ENCODE assay signal across 25 mouse cellular contexts in the genomic region with DNA sequence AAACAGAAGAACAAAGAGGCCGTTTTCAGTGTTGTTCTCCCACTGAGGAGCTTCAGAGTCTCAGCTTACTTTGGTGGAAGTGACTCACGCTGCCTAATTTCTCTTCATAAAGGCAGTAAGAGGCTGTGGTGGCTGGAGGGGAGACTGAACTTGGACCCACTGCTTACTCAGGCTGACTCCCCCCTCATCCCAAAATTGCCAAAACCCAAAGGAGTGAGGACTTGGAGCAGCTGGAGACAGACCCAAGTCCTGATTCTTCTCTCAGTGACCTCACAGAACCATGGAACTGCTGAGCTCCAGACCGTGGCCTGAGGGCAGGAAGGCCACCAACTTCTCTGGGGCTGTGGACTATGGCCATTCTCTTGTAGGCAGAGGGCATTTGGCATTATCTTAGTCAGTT. TPM values are rescaled to one million over a fixed set of nuclear protein-coding genes. Genes with fewer than 3 reads are reported as not detected.
DNase-seq lines count a peak whose midpoint lies in the region; ATAC-seq and TF ChIP-seq lines count a peak whose summit lies in the region.
"Had no signal": no experiment of that assay in that cellular context is flagged by ENCODE, and none has a peak within 500 bp of the region (broad histone marks: within the 10 kb centered on the region; RNA-seq: fewer than 3 reads in every experiment).

No protein-coding gene starts in this region.

- no peaks in the 10 kb centered on the region for H3K9me3 ChIP-seq in heart, embryonic 10.5 days
- no peaks in the 10 kb centered on the region for H3K9me3 ChIP-seq in midbrain, embryonic 11.5 days (ENCODE audit: control insufficient read depth, low read length)
- no peaks in the 10 kb centered on the region for H3K9me3 ChIP-seq in midbrain, embryonic 14.5 days (ENCODE audit: control insufficient read depth, low read length)
- H3K9me3 ChIP-seq: embryonic facial prominence, embryonic 10.5 days; embryonic facial prominence, embryonic 12.5 days; forebrain, embryonic 13.5 days; forebrain, embryonic 15.5 days had no signal

- ATAC-seq in midbrain, embryonic 11.5 days (ENCODE audit: low FRiP score): no peak
- ATAC-seq in midbrain, embryonic 14.5 days (ENCODE audit: low FRiP score, low TSS enrichment): no peak
- ATAC-seq: activated CD4-positive, CD25-positive, alpha-beta regulatory T cell, adult 4 months; forebrain, embryonic 13.5 days; forebrain, embryonic 15.5 days; forebrain, postnatal 0 days; Patski had no signal

- no peak for TF ChIP-seq CTCF in C2C12 (IDR thresholded peaks at IDR 0.05; ENCODE audit: control insufficient read depth, insufficient read depth, insufficient read length)

- H3K4me3 ChIP-seq in heart, embryonic 10.5 days: no peak overlapping the region
- H3K4me3 ChIP-seq in midbrain, embryonic 11.5 days (ENCODE audit: low read depth, low read length): no peak overlapping the region
- H3K4me3 ChIP-seq in midbrain, embryonic 14.5 days (replicated peaks; ENCODE audit: low read depth, low read length): no peak overlapping the region
- H3K4me3 ChIP-seq in C2C12 (ENCODE audit: insufficient read depth, poor library complexity, severe bottlenecking) (no peak overlapping the region), myocyte (peak overlapping the region; percentile 4)
- H3K4me3 ChIP-seq: embryonic facial prominence, embryonic 10.5 days; embryonic facial prominence, embryonic 12.5 days; forebrain, embryonic 13.5 days; forebrain, embryonic 15.5 days had no signal

- no peak for TF ChIP-seq POLR2A in myocyte (IDR thresholded peaks at IDR 0.05; ENCODE audit: insufficient read length, low read depth)

- no peak overlapping the region for H3K9ac ChIP-seq in midbrain, embryonic 11.5 days (ENCODE audit: low read length)
- H3K9ac ChIP-seq in midbrain, embryonic 14.5 days (replicated peaks; ENCODE audit: low read length): no peak overlapping the region
- H3K9ac ChIP-seq: embryonic facial prominence, embryonic 12.5 days; forebrain, embryonic 13.5 days; forebrain, embryonic 15.5 days; forebrain, postnatal 0 days had no signal

- H3K27ac ChIP-seq in heart, embryonic 10.5 days: no peak overlapping the region
- no peak overlapping the region for H3K27ac ChIP-seq in midbrain, embryonic 11.5 days (ENCODE audit: low read depth, low read length)
- no peak overlapping the region for H3K27ac ChIP-seq in midbrain, embryonic 14.5 days (replicated peaks; ENCODE audit: low read depth, low read length)
- H3K27ac ChIP-seq: embryonic facial prominence, embryonic 10.5 days; embryonic facial prominence, embryonic 12.5 days; forebrain, embryonic 13.5 days; forebrain, embryonic 15.5 days had no signal

- peaks cover 7% of the 10 kb centered on the region; the same call in 1 of the 2 replicates for H3K4me1 ChIP-seq in heart, embryonic 10.5 days
- no peaks in the 10 kb centered on the region for H3K4me1 ChIP-seq in midbrain, embryonic 11.5 days (ENCODE audit: control insufficient read depth, insufficient read depth, low read length)
- H3K4me1 ChIP-seq in midbrain, embryonic 14.5 days (ENCODE audit: control insufficient read depth, insufficient read depth, low read length): no peaks in the 10 kb centered on the region
- H3K4me1 ChIP-seq: embryonic facial prominence, embryonic 12.5 days; forebrain, embryonic 13.5 days; forebrain, embryonic 15.5 days had no signal

- peaks cover 12% of the 10 kb centered on the region for H3K79me2 ChIP-seq in C2C12 (ENCODE audit: control insufficient read depth, insufficient read depth)
- no peaks in the 10 kb centered on the region for H3K79me2 ChIP-seq in myocyte (ENCODE audit: control insufficient read depth, insufficient read depth)

- no peaks in the 10 kb centered on the region for H3K79me3 ChIP-seq in C2C12 (ENCODE audit: low read depth)

- WGBS in heart, embryonic 10.5 days: 76% methylated on average over 3 of the region's 3 CpGs
- 79% methylated on average over 3 of the region's 3 CpGs for WGBS in midbrain, embryonic 11.5 days
- WGBS in midbrain, embryonic 14.5 days: 81% methylated on average over 3 of the region's 3 CpGs

- H3K4me2 ChIP-seq in midbrain, embryonic 11.5 days: no peak overlapping the region
- no peak overlapping the region for H3K4me2 ChIP-seq in midbrain, embryonic 14.5 days (ENCODE audit: low read length)
- H3K4me2 ChIP-seq in myocyte (ENCODE audit: low read depth): peak overlapping the region; percentile 69
- H3K4me2 ChIP-seq: embryonic facial prominence, embryonic 12.5 days; forebrain, embryonic 13.5 days; forebrain, embryonic 15.5 days had no signal

- H3K27me3 ChIP-seq in heart, embryonic 10.5 days (ENCODE audit: insufficient read depth, poor library complexity, severe bottlenecking): no peaks in the 10 kb centered on the region
- no peaks in the 10 kb centered on the region for H3K27me3 ChIP-seq in midbrain, embryonic 11.5 days (ENCODE audit: control insufficient read depth, insufficient read depth, low read length)
- no peaks in the 10 kb centered on the region for H3K27me3 ChIP-seq in midbrain, embryonic 14.5 days (ENCODE audit: control insufficient read depth, insufficient read depth, low read length)
- H3K27me3 ChIP-seq in C2C12 (ENCODE audit: control insufficient read depth, insufficient read depth, insufficient read length) (no peaks in the 10 kb centered on the region), myocyte (ENCODE audit: control insufficient read depth, insufficient read depth, insufficient read length) (no peaks in the 10 kb centered on the region)
- H3K27me3 ChIP-seq: embryonic facial prominence, embryonic 12.5 days; forebrain, embryonic 13.5 days; forebrain, embryonic 15.5 days had no signal

- no peak overlapping the region for H3ac ChIP-seq in C2C12 (ENCODE audit: control insufficient read depth, insufficient read length, low read depth)
- no peak overlapping the region for H3ac ChIP-seq in myocyte (ENCODE audit: control insufficient read depth, insufficient read length)

- H3K36me3 ChIP-seq in heart, embryonic 10.5 days: no peaks in the 10 kb centered on the region
- H3K36me3 ChIP-seq in midbrain, embryonic 11.5 days (ENCODE audit: control insufficient read depth, insufficient read depth, low read length): no peaks in the 10 kb centered on the region
- H3K36me3 ChIP-seq in midbrain, embryonic 14.5 days (ENCODE audit: control insufficient read depth, insufficient read depth, low read length): no peaks in the 10 kb centered on the region
- no peaks in the 10 kb centered on the region for H3K36me3 ChIP-seq in C2C12 (ENCODE audit: control insufficient read depth, insufficient read depth)
- no peaks in the 10 kb centered on the region for H3K36me3 ChIP-seq in myocyte (ENCODE audit: control insufficient read depth, insufficient read depth)
- H3K36me3 ChIP-seq: embryonic facial prominence, embryonic 10.5 days; embryonic facial prominence, embryonic 12.5 days; forebrain, embryonic 15.5 days had no signal

- peak; percentile 74 for DNase-seq in heart, adult 11 months
- no peak for DNase-seq in heart, embryonic 10.5 days (ENCODE audit: low spot score)
- peak; percentile 78 for DNase-seq in midbrain, embryonic 11.5 days (ENCODE audit: low spot score, missing footprints)
- no peak for DNase-seq in midbrain, embryonic 14.5 days
- no peak for DNase-seq in embryo, embryonic 11 days
- DNase-seq: adrenal gland, adult 8-10 months; adrenal gland, postnatal 14 days; adrenal gland, postnatal 36 days; B cell, adult 2 months; cerebellum, adult 11-12 months; cerebellum, adult 2 months; cerebellum, adult 9-11 months; cerebellum, postnatal 14 days; cerebellum, postnatal 36 days; forebrain, postnatal 0 days had no signal

TF ChIP-seq in C2C12, 6 proteins besides CTCF, POLR2A, EP300 and RAD21:
- TF ChIP-seq MYOD1 (IDR thresholded peaks at IDR 0.05; ENCODE audit: control insufficient read depth, insufficient read length, low read depth) (peak; percentile 77), CEBPB (IDR thresholded peaks at IDR 0.05; ENCODE audit: low read depth) (no peak)

TF ChIP-seq in myocyte, 11 proteins besides CTCF, POLR2A, EP300 and RAD21:
- no peak for TF ChIP-seq TCF12 (IDR thresholded peaks at IDR 0.05; ENCODE audit: insufficient read depth, poor library complexity, severe bottlenecking)
- peak in 2 of 3 experiments; percentile 9 to 49 for TF ChIP-seq MYOD1 (IDR thresholded peaks at IDR 0.05; ENCODE audit: control insufficient read depth in 1 of 3, insufficient read length in 2 of 3, low read depth in 2 of 3)
TF ChIP-seq in myocyte: peak in this region for 1.

RNA-seq across cellular contexts. Expression of gene 1700093K21Rik, which starts 2.0 kb away (rescaled TPM):
- polyA plus RNA-seq in heart, embryonic 10.5 days (2016; fragmentation: Nextera tagmentation; extraction: Ambion mirVana): not detected in 2 replicates
- not detected in 2 replicates for polyA plus RNA-seq in midbrain, embryonic 11.5 days (2014; fragmentation: Nextera tagmentation; extraction: Ambion mirVana)
- 0.28 TPM in 1 of 2 replicates, not detected in the other for polyA plus RNA-seq in midbrain, embryonic 14.5 days (2014; fragmentation: Nextera tagmentation; extraction: Ambion mirVana)
- 1.9 TPM for polyA plus RNA-seq in C2C12 (2012; fragmentation: generic; extraction: Trizol)
- polyA plus RNA-seq in myocyte (2012; fragmentation: generic; extraction: Trizol): 0.22 TPM
- polyA plus RNA-seq: activated CD4-positive, CD25-positive, alpha-beta regulatory T cell, adult 4 months; embryonic facial prominence, embryonic 14.5 days; forebrain, embryonic 11.5 days; forebrain, embryonic 13.5 days; Patski had no signal

RNA-seq across cellular contexts. Expression of gene Ahsa2, which starts 21.2 kb away (rescaled TPM):
- polyA plus RNA-seq in heart, embryonic 10.5 days (2016; fragmentation: Nextera tagmentation; extraction: Ambion mirVana): 75.9 and 94.8 TPM in 2 replicates
- 171 and 184 TPM in 2 replicates for polyA plus RNA-seq in midbrain, embryonic 11.5 days (2014; fragmentation: Nextera tagmentation; extraction: Ambion mirVana)
- 104 and 122 TPM in 2 replicates for polyA plus RNA-seq in midbrain, embryonic 14.5 days (2014; fragmentation: Nextera tagmentation; extraction: Ambion mirVana)
- polyA plus RNA-seq in C2C12 (2012; fragmentation: generic; extraction: Trizol) (52.8 TPM), myocyte (2012; fragmentation: generic; extraction: Trizol) (31.1 TPM)

Comparison
In these comparisons a context has a peak if more than half of its experiments do, and no peak if none do; other contexts are left out.
1. DNase-seq: peak in heart, adult 11 months (single experiment) and midbrain, embryonic 11.5 days (single experiment); none in heart, embryonic 10.5 days (single experiment), midbrain, embryonic 14.5 days (single experiment) and embryo, embryonic 11 days (single experiment).